Mouse (Mus musculus) myocyte (in vitro differentiated cells): Measurements from ENCODE around the gene Igf2bp3. TPM values are rescaled to one million over a fixed set of nuclear protein-coding genes. Genes with fewer than 3 reads are reported as not detected.

ENCODE experiments used
- H3K27me3 ChIP-seq: one replicate; pipeline ENCODE4 v1.6.1; 2011; ENCODE audit not compliant: control insufficient read depth, insufficient read depth, insufficient read length
- H3K36me3 ChIP-seq: one replicate; pipeline ENCODE4 v1.6.1; 2011; ENCODE audit not compliant: control insufficient read depth, insufficient read depth
- H3K4me2 ChIP-seq: one replicate; pipeline ENCODE4 v1.6.1; 2011; ENCODE audit warnings: low read depth, control low read depth
- H3K4me3 ChIP-seq: one replicate; pipeline ENCODE4 v1.5.1; 2011; ENCODE audit warnings: mild to moderate bottlenecking, control low read depth, moderate library complexity
- H3K79me2 ChIP-seq: one replicate; pipeline ENCODE4 v1.6.1; 2011; ENCODE audit not compliant: control insufficient read depth, insufficient read depth
- H3ac ChIP-seq: one replicate; pipeline ENCODE4 v1.6.1; 2011; ENCODE audit not compliant: control insufficient read depth, insufficient read length
- CEBPB ChIP-seq: IDR thresholded peaks from 2 replicates; pipeline ENCODE4 v1.6.1; 2011; ENCODE audit warnings: mild to moderate bottlenecking, moderate library complexity; ENCODE audit not compliant: poor library complexity, insufficient read depth, severe bottlenecking
- E2F4 ChIP-seq: IDR thresholded peaks from one replicate; pipeline ENCODE4 v1.6.1; 2011; ENCODE audit warnings: mild to moderate bottlenecking, control low read depth, moderate library complexity; ENCODE audit not compliant: insufficient read depth
- MAX ChIP-seq: IDR thresholded peaks from one replicate; pipeline ENCODE4 v1.6.1; 2011; ENCODE audit warnings: low read depth, mild to moderate bottlenecking, control low read depth
- MYOD1 ChIP-seq, 3 experiments: IDR thresholded peaks; one replicate each; pipeline ENCODE4 v1.6.1; 2011; ENCODE audit warnings: control low read depth in 2 of 3, low read depth in 2 of 3, mild to moderate bottlenecking in 2 of 3, moderate library complexity in 1 of 3; ENCODE audit not compliant: insufficient read length in 2 of 3, control insufficient read depth in 1 of 3
- MYOG ChIP-seq, 3 experiments: IDR thresholded peaks; one replicate each; pipeline ENCODE4 v1.6.1; 2011; ENCODE audit warnings: control low read depth in 2 of 3, low read depth in 2 of 3, mild to moderate bottlenecking in 2 of 3; ENCODE audit not compliant: insufficient read length in 2 of 3, control insufficient read depth in 1 of 3, insufficient read depth in 1 of 3
- POLR2A ChIP-seq: IDR thresholded peaks from one replicate; pipeline ENCODE4 v1.6.1; 2011; ENCODE audit warnings: low read depth, mild to moderate bottlenecking, control low read depth, moderate library complexity; ENCODE audit not compliant: insufficient read length
- POLR2AphosphoS2 ChIP-seq: IDR thresholded peaks from one replicate; pipeline ENCODE4 v1.6.1; 2011; ENCODE audit warnings: low read depth, control low read depth; ENCODE audit not compliant: insufficient read length
- REST ChIP-seq: IDR thresholded peaks from one replicate; pipeline ENCODE4 v1.6.1; 2011; ENCODE audit warnings: mild to moderate bottlenecking, control low read depth, moderate library complexity; ENCODE audit not compliant: insufficient read depth, insufficient read length
- SRF ChIP-seq: IDR thresholded peaks from one replicate; pipeline ENCODE4 v1.6.1; 2011; ENCODE audit warnings: low read depth; ENCODE audit not compliant: control insufficient read depth, insufficient read length
- TCF12 ChIP-seq: IDR thresholded peaks from one replicate; pipeline ENCODE4 v1.6.1; 2011; ENCODE audit warnings: mild to moderate bottlenecking, control low read depth; ENCODE audit not compliant: poor library complexity, insufficient read depth, severe bottlenecking
- TCF3 ChIP-seq: IDR thresholded peaks from one replicate; pipeline ENCODE4 v1.6.1; 2011; ENCODE audit warnings: low read depth, control low read depth; ENCODE audit not compliant: insufficient read length
- USF1 ChIP-seq: IDR thresholded peaks from one replicate; pipeline ENCODE4 v1.6.1; 2011; ENCODE audit warnings: low read depth, mild to moderate bottlenecking, control low read depth, moderate library complexity
- polyA plus RNA-seq: library from polyadenylated mRNA; unstranded; fragments of >200 nt; fragmentation: generic; extraction: Trizol; gene quantifications from one replicate; pipeline ENCODE4 v1.2.1, GENCODE M21; 2012; ENCODE audit warnings: missing spikeins

Gene Igf2bp3
- polyA plus RNA-seq, 1 experiment: 0.26 TPM

DNA sequence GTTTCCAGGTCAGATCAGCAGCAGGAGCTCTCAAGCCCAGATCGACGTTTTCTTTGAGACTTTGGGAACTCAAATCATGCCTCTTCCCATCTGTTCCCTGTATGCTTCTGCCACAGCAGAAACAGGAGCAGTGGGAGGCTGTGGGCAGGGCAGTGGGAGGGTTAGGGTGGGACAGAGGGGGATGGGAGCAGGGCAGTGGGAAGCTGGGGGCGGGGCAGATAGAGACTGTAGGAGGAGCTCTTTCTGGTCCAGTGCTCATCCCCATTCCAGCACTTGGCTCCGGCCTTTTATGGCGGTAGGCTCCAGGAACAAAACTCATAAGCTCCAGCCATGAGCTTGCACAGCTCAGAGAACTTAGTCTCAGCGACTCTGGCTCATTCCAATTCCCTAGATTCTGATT lies 49.7 kb downstream of the Igf2bp3 start:
- no peak overlapping the region for H3ac ChIP-seq
- H3K79me2 ChIP-seq: no peaks in the 10 kb centered on the region
- no peak overlapping the region for H3K4me2 ChIP-seq
- no peaks in the 10 kb centered on the region for H3K36me3 ChIP-seq
- no peak for TF ChIP-seq SRF
- no peak for TF ChIP-seq REST
- no peak for TF ChIP-seq MAX
- no peak for TF ChIP-seq CEBPB
- H3K4me3 ChIP-seq: no peak overlapping the region
- peaks cover 5% of the 10 kb centered on the region for H3K27me3 ChIP-seq

GRCm38 (mm10) chr6:49164701-49165100 lies 50.1 kb downstream of the Igf2bp3 start:
- TF ChIP-seq POLR2AphosphoS2 (no peak), USF1 (no peak), TCF3 (no peak), SRF (no peak), MYOG (IDR thresholded peaks at IDR 0.05; ENCODE audit: control insufficient read depth in 1 of 3, insufficient read depth in 1 of 3, insufficient read length in 2 of 3, low read depth in 2 of 3) (no peak)
- Histone ChIP-seq H3ac (no peak overlapping the region), H3K27me3 (peaks cover 5% of the 10 kb centered on the region), H3K4me2 (no peak overlapping the region), H3K4me3 (no peak overlapping the region), H3K79me2 (no peaks in the 10 kb centered on the region), H3K36me3 (no peaks in the 10 kb centered on the region)

- Histone ChIP-seq H3K36me3 (no peaks in the 10 kb centered on the region), H3ac (no peak overlapping the region), H3K4me2 (no peak overlapping the region), H3K79me2 (no peaks in the 10 kb centered on the region), H3K27me3 (peaks cover 5% of the 10 kb centered on the region), H3K4me3 (no peak overlapping the region)
- TF ChIP-seq SRF (no peak), TCF3 (no peak), TCF12 (no peak), USF1 (no peak), REST (no peak), MYOD1 (IDR thresholded peaks at IDR 0.05; ENCODE audit: control insufficient read depth in 1 of 3, insufficient read length in 2 of 3, low read depth in 2 of 3) (no peak), E2F4 (no peak), CEBPB (no peak), MYOG (IDR thresholded peaks at IDR 0.05; ENCODE audit: control insufficient read depth in 1 of 3, insufficient read depth in 1 of 3, insufficient read length in 2 of 3, low read depth in 2 of 3) (no peak), POLR2AphosphoS2 (no peak), MAX (no peak), POLR2A (no peak)
Measured at GRCm38 (mm10) chr6:49159971-49160370, 54.8 kb downstream of the Igf2bp3 start.

GRCm38 (mm10) chr6:49156826-49157175 lies 58.0 kb downstream of the Igf2bp3 start:
- no peak for TF ChIP-seq SRF
- no peak for TF ChIP-seq MYOG (IDR thresholded peaks at IDR 0.05; ENCODE audit: control insufficient read depth in 1 of 3, insufficient read depth in 1 of 3, insufficient read length in 2 of 3, low read depth in 2 of 3)
- no peak for TF ChIP-seq REST
- TF ChIP-seq POLR2AphosphoS2: no peak
- no peak for TF ChIP-seq E2F4
- no peak for TF ChIP-seq POLR2A
- TF ChIP-seq TCF12: no peak
- H3K27me3 ChIP-seq: peaks cover 5% of the 10 kb centered on the region
- no peak overlapping the region for H3K4me2 ChIP-seq
- H3ac ChIP-seq: no peak overlapping the region
- H3K36me3 ChIP-seq: no peaks in the 10 kb centered on the region
- no peaks in the 10 kb centered on the region for H3K79me2 ChIP-seq
- no peak overlapping the region for H3K4me3 ChIP-seq

GRCm38 (mm10) chr6:49156170-49156825 lies 58.5 kb downstream of the Igf2bp3 start:
- Histone ChIP-seq H3K27me3 (peaks cover 9% of the 10 kb centered on the region), H3K4me2 (no peak overlapping the region), H3ac (no peak overlapping the region), H3K4me3 (no peak overlapping the region), H3K79me2 (no peaks in the 10 kb centered on the region), H3K36me3 (no peaks in the 10 kb centered on the region)
- no peak for TF ChIP-seq POLR2AphosphoS2

GRCm38 (mm10) chr6:49151465-49151864 lies 63.3 kb downstream of the Igf2bp3 start:
- Histone ChIP-seq H3ac (no peak overlapping the region), H3K4me2 (no peak overlapping the region), H3K36me3 (no peaks in the 10 kb centered on the region), H3K4me3 (no peak overlapping the region), H3K27me3 (peaks cover 20% of the 10 kb centered on the region), H3K79me2 (no peaks in the 10 kb centered on the region)
- TF ChIP-seq TCF12: no peak
- TF ChIP-seq E2F4: no peak
- TF ChIP-seq MYOG (IDR thresholded peaks at IDR 0.05; ENCODE audit: control insufficient read depth in 1 of 3, insufficient read depth in 1 of 3, insufficient read length in 2 of 3, low read depth in 2 of 3): no peak
- TF ChIP-seq SRF: no peak
- no peak for TF ChIP-seq MYOD1 (IDR thresholded peaks at IDR 0.05; ENCODE audit: control insufficient read depth in 1 of 3, insufficient read length in 2 of 3, low read depth in 2 of 3)
- no peak for TF ChIP-seq MAX
- no peak for TF ChIP-seq TCF3
- no peak for TF ChIP-seq REST
- TF ChIP-seq CEBPB: no peak
- TF ChIP-seq USF1: no peak
- TF ChIP-seq POLR2A: no peak
- no peak for TF ChIP-seq POLR2AphosphoS2
